Mouse (Mus musculus): ENCODE results near the gene Mbtps1. TPM values are rescaled to one million over a fixed set of nuclear protein-coding genes. Genes with fewer than 3 reads are reported as not detected.

Gene Mbtps1
- polyA plus RNA-seq, 1 experiment = 63.9 TPM

- Histone ChIP-seq H3K27me3 (replicated peaks) (no peaks in the 10 kb centered on the region), H3K36me3 (replicated peaks; ENCODE audit: low read length) (peaks cover 97% of the 10 kb centered on the region), H3K9me3 (no peaks in the 10 kb centered on the region), H3K4me3 (replicated peaks) (no peak overlapping the region), H3K4me1 (peaks cover 19% of the 10 kb centered on the region)
- TF ChIP-seq FLI1 (IDR thresholded peaks at IDR 0.05; ENCODE audit: low read length) (no peak), GATA1 (IDR thresholded peaks at IDR 0.05; ENCODE audit: borderline replicate concordance, low read length) (no peak)
Measured at GRCm38 (mm10) chr8:119545180-119545579, 13.4 kb downstream of the Mbtps1 start.

- Histone ChIP-seq H3K27me3 (replicated peaks) (no peaks in the 10 kb centered on the region), H3K4me3 (replicated peaks) (no peak overlapping the region), H3K9me3 (no peaks in the 10 kb centered on the region), H3K36me3 (replicated peaks; ENCODE audit: low read length) (peaks cover 97% of the 10 kb centered on the region), H3K4me1 (peaks cover 19% of the 10 kb centered on the region)
- TF ChIP-seq GATA1 (IDR thresholded peaks at IDR 0.05; ENCODE audit: borderline replicate concordance, low read length) (no peak), FLI1 (IDR thresholded peaks at IDR 0.05; ENCODE audit: low read length) (no peak)
Measured at GRCm38 (mm10) chr8:119544606-119545005, 13.9 kb downstream of the Mbtps1 start.

DNA sequence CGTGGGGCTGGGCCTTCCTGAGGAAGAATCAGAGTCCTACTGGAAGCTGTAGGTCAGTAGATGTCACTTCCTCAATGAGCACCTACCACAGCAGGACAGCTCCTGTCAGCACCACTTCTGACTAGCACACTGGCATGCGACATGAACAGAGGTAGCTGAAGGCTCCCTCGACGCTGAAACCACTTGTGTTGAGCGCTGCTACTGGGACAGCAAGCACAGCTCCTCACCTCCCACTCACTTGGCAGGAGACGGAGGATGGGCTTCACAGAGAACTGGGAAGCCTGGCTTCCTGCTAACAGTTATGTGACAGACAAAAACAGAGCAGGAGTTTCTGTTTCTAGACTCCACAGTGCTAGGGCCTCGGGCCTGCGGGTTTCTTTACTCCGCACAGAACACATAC lies 26.6 kb downstream of the Mbtps1 start:
- H3K27me3 ChIP-seq (replicated peaks) = no peaks in the 10 kb centered on the region
- no peaks in the 10 kb centered on the region for H3K9me3 ChIP-seq
- TF ChIP-seq GATA1 (IDR thresholded peaks at IDR 0.05; ENCODE audit: borderline replicate concordance, low read length) (no peak), FLI1 (IDR thresholded peaks at IDR 0.05; ENCODE audit: low read length) (no peak)
- H3K36me3 ChIP-seq (replicated peaks; ENCODE audit: low read length) = peaks cover 100% of the 10 kb centered on the region
- H3K4me1 ChIP-seq = peaks cover 11% of the 10 kb centered on the region
- H3K4me3 ChIP-seq (replicated peaks) = no peak overlapping the region

GRCm38 (mm10) chr8:119531397-119531796 lies 27.1 kb downstream of the Mbtps1 start:
- no peak overlapping the region for H3K4me3 ChIP-seq (replicated peaks)
- no peak for TF ChIP-seq FLI1 (IDR thresholded peaks at IDR 0.05; ENCODE audit: low read length)
- no peak for TF ChIP-seq GATA1 (IDR thresholded peaks at IDR 0.05; ENCODE audit: borderline replicate concordance, low read length)
- peaks cover 98% of the 10 kb centered on the region for H3K36me3 ChIP-seq (replicated peaks; ENCODE audit: low read length)
- H3K9me3 ChIP-seq = no peaks in the 10 kb centered on the region
- H3K27me3 ChIP-seq (replicated peaks) = no peaks in the 10 kb centered on the region
- peaks cover 5% of the 10 kb centered on the region; the same call in 1 of the 2 replicates for H3K4me1 ChIP-seq

DNA sequence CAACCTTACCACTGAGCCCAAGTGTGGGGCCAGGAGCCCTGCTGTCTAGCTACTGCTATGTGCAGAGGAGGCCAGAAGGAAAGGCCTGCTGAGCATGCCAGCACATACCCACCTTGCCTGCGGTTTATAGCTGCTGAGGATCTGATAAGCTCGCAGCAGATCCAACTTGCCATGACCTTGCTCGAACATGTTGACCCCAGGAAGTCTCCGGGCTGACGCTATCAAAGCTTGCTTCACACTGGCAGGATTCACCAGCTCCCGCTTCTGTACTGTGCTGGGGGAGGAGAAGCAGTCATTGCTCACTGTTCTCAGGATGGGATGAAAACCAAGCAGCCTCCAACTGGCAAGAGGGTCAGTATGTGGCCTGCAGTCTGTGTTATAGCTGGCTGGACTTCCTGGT lies 27.6 kb downstream of the Mbtps1 start:
- H3K4me1 ChIP-seq = peaks cover 5% of the 10 kb centered on the region; the same call in 1 of the 2 replicates
- TF ChIP-seq FLI1 (IDR thresholded peaks at IDR 0.05; ENCODE audit: low read length) (no peak), GATA1 (IDR thresholded peaks at IDR 0.05; ENCODE audit: borderline replicate concordance, low read length) (no peak)
- H3K4me3 ChIP-seq (replicated peaks) = no peak overlapping the region
- peaks cover 95% of the 10 kb centered on the region for H3K36me3 ChIP-seq (replicated peaks; ENCODE audit: low read length)
- H3K27me3 ChIP-seq (replicated peaks) = no peaks in the 10 kb centered on the region
- no peaks in the 10 kb centered on the region for H3K9me3 ChIP-seq

GRCm38 (mm10) chr8:119528762-119529161 lies 29.8 kb downstream of the Mbtps1 start:
- no peak for TF ChIP-seq GATA1 (IDR thresholded peaks at IDR 0.05; ENCODE audit: borderline replicate concordance, low read length)
- TF ChIP-seq FLI1 (IDR thresholded peaks at IDR 0.05; ENCODE audit: low read length) = no peak
- H3K9me3 ChIP-seq = no peaks in the 10 kb centered on the region
- no peak overlapping the region for H3K4me3 ChIP-seq (replicated peaks)
- H3K27me3 ChIP-seq (replicated peaks) = no peaks in the 10 kb centered on the region
- peaks cover 95% of the 10 kb centered on the region for H3K36me3 ChIP-seq (replicated peaks; ENCODE audit: low read length)
- H3K4me1 ChIP-seq = peaks cover 8% of the 10 kb centered on the region; the same call in 1 of the 2 replicates

GRCm38 (mm10) chr8:119520102-119520501 lies 38.4 kb downstream of the Mbtps1 start:
- peak overlapping the region; percentile 38 for H3K4me3 ChIP-seq (replicated peaks)
- H3K27me3 ChIP-seq (replicated peaks) = no peaks in the 10 kb centered on the region
- H3K9me3 ChIP-seq = no peaks in the 10 kb centered on the region
- peaks cover 97% of the 10 kb centered on the region for H3K36me3 ChIP-seq (replicated peaks; ENCODE audit: low read length)
- peaks cover 14% of the 10 kb centered on the region for H3K4me1 ChIP-seq
- no peak for TF ChIP-seq GATA1 (IDR thresholded peaks at IDR 0.05; ENCODE audit: borderline replicate concordance, low read length)
- TF ChIP-seq FLI1 (IDR thresholded peaks at IDR 0.05; ENCODE audit: low read length) = no peak

GRCm38 (mm10) chr8:119516674-119517073 lies 41.9 kb downstream of the Mbtps1 start:
- Histone ChIP-seq H3K9me3 (no peaks in the 10 kb centered on the region), H3K27me3 (replicated peaks) (no peaks in the 10 kb centered on the region), H3K4me1 (peaks cover 11% of the 10 kb centered on the region), H3K4me3 (replicated peaks) (no peak overlapping the region), H3K36me3 (replicated peaks; ENCODE audit: low read length) (peaks cover 99% of the 10 kb centered on the region)
- TF ChIP-seq GATA1 (IDR thresholded peaks at IDR 0.05; ENCODE audit: borderline replicate concordance, low read length) (no peak), FLI1 (IDR thresholded peaks at IDR 0.05; ENCODE audit: low read length) (no peak)

DNA sequence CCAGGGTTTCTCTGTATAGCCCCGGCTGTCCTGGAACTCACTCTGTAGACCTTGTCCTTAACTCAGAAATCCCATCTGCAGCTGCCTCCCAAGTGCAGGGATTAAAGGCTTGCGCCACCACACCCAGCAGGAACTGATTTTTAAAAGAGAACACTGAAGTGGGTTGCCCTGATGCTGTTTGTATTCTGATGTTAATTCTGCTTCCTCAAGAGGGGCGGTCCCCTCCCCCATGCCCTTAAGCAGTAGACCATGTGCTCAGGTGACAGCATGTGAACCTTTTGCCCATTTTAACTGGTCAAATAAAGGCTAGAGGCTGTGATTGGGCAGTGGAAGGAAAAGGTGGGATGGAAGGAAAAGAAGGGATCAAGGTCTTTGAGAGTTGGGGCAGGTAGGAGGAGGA lies 42.8 kb downstream of the Mbtps1 start:
- H3K4me3 ChIP-seq (replicated peaks) = no peak overlapping the region
- no peaks in the 10 kb centered on the region for H3K27me3 ChIP-seq (replicated peaks)
- TF ChIP-seq GATA1 (IDR thresholded peaks at IDR 0.05; ENCODE audit: borderline replicate concordance, low read length) (no peak), FLI1 (IDR thresholded peaks at IDR 0.05; ENCODE audit: low read length) (no peak)
- no peaks in the 10 kb centered on the region for H3K9me3 ChIP-seq
- peaks cover 11% of the 10 kb centered on the region for H3K4me1 ChIP-seq
- peaks cover 99% of the 10 kb centered on the region for H3K36me3 ChIP-seq (replicated peaks; ENCODE audit: low read length)

DNA sequence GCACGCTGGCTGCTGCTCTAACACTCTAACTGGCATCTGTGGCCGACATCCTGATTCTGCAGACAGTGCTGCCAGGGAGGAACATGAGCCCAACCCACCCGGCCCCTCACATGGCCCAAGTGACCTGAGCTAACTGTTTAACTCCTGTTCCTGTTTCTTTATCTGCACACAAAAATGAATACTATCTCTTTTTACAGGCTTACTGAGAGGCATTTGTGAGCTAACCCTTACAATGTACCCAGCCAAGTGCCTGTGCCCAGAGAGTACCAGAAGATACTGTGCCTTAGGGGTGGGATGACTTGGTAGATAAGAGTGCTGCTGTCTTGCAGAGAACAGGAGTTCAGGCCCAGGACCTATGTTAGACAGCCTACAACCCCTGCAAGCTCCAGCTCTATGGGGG lies 43.6 kb downstream of the Mbtps1 start:
- Histone ChIP-seq H3K4me3 (replicated peaks) (no peak overlapping the region), H3K36me3 (replicated peaks; ENCODE audit: low read length) (peaks cover 99% of the 10 kb centered on the region), H3K4me1 (peaks cover 7% of the 10 kb centered on the region), H3K9me3 (no peaks in the 10 kb centered on the region), H3K27me3 (replicated peaks) (no peaks in the 10 kb centered on the region)
- no peak for TF ChIP-seq FLI1 (IDR thresholded peaks at IDR 0.05; ENCODE audit: low read length)
- TF ChIP-seq GATA1 (IDR thresholded peaks at IDR 0.05; ENCODE audit: borderline replicate concordance, low read length) = no peak

GRCm38 (mm10) chr8:119513405-119513804 lies 45.1 kb downstream of the Mbtps1 start:
- peaks cover 99% of the 10 kb centered on the region for H3K36me3 ChIP-seq (replicated peaks; ENCODE audit: low read length)
- H3K4me3 ChIP-seq (replicated peaks) = no peak overlapping the region
- no peaks in the 10 kb centered on the region for H3K4me1 ChIP-seq
- H3K27me3 ChIP-seq (replicated peaks) = no peaks in the 10 kb centered on the region
- TF ChIP-seq GATA1 (IDR thresholded peaks at IDR 0.05; ENCODE audit: borderline replicate concordance, low read length) (no peak), FLI1 (IDR thresholded peaks at IDR 0.05; ENCODE audit: low read length) (no peak)
- H3K9me3 ChIP-seq = no peaks in the 10 kb centered on the region

Measured in megakaryocyte, embryonic 14.5 days (primary cell).